Mouse (Mus musculus): ENCODE measurements around the gene Bcdin3d.
"Not testable (repeated sequence)": the region's sequence is repeated elsewhere in the genome, so short reads cannot be mapped to it uniquely, and the experiment has no call there.

The Bcdin3d gene

DNA sequence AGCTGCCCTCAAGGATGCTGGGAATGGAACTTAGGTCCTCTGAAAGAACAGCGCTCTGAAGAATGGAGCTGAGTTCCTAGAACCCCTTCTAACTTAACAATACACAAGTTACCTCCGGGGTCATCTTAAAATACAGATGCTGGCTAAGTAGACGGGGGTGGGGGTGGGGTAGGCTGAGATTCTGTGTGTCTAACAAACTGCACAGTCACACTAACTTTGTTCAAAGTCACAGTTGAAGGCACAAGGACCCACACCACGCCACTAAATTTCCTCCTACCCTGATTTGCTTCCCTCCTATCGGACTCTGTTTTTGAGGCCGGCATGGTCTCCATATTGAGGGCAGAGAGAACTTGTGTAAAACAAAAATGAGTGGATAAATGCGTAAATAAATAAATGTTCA, 1.6 kb downstream of the Bcdin3d start:
- no peak for DNase-seq

DNA sequence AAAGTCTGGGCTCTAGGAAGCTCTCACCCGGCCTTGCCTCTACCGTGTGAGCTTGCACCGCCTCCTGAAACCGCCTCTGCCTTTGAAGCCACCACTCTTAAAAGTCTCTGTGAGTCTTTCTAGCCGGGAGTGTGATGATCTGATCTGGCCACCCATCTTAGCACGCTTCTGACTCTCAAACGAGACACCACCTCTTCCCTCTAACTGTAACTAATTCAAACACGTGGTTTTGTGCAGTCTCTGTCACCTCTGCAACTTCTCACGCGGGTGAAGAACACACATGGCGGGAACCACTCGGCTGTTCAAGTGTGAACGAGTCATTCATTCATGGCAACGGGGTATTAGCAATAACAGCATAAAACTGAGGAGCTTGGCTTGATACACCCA, 2.9 kb downstream of the Bcdin3d start:
- DNase-seq: no peak

DNA sequence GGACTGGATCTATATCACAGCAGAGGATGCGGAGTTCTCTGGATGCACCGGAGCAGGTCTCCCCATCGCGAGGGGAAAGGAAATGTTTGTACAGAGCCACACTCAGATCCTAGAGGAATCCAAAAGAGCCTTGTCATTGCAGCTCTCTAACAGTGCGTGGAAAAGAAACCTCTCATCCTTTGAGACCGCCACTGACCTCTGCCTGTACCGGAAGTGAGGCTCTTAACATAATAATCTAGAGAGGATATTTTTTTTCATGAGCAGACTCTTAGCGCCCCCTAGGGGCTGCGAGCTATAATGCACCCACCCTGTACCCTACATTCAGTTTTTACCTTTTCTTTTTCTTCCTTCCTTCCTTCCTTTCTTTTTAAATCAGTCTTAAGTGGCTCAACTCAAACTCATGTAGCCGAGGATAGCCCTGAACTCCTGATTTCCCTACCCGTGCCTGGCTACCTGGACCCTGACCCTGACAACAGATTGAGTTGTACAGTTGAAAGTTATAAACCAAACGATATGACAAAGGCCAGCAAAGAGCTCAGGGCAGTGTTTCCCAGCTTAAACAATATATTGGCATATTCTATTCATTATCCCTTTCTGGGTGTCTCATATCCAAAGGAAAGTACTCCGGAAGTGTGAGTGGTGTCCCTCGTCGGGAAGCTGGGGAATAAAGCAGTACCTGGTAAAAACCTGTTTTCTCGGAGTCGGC, 3.4 kb downstream of the Bcdin3d start:
- peak; percentile 69 for DNase-seq

DNA sequence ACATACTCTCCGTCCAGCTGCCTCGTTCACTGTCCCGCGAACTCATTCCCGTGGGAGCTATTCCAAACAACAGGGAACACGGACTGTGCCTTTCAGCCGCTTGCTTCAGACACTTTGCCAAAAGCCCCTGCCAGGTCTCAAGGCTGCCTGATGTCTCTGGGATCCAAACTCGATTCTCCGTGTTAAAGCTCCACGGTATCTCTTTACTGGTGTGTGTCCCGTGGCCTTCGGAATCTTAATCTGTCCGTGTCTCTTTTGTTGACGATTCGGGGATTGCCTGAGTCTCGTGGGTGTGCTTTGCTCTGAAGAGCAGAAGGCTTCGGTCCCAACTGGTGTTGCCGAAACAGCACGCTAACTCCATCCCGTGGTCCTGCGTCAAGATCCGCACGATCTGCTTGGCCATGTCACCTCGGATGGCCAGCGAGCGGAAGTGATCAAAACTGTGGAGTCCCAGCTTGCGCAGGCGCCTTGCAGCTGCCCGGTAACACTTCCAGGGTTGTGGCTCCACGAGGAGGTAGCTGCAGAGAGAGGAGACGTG, 4.2 kb downstream of the Bcdin3d start:
- DNase-seq: no peak

DNA sequence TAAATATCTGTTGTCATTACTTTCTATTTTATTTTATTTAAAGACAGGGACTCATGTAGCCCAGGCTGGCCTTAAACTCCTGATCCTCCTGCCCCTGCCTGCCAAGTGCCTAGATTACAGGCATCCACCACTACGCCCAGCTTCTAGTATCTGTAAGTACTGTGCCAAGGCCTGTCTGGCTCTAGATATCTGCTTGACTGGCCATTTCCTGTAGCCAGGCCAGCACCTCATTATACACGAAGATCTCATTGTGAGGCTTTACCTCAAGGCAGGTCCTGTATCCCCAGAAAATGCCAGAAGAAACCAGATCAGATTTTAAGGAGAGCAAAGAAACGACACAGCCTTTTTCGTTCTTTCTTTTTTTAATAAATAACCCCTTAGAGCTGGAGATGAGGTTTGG, 4.8 kb downstream of the Bcdin3d start:
- no peak for DNase-seq

DNA sequence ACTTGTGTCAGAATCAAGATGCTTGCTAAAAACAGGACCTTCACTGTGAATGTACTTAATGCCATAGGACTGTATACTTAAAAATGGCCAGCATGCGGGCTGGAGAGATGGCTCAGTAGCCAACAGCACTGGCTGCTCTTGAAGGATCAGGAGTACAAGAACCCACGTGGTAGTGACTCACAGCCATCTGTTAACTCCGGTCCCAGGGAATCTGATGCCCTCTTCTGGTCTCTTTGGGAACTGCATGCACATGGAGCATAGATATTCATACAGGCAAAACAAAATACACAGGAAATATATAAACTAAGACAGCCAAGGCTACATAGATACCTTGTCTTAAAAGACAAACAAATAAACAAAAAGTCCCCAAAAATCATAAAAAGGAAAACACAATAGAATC, 5.5 kb downstream of the Bcdin3d start:
- DNase-seq: peak; percentile 93

DNA sequence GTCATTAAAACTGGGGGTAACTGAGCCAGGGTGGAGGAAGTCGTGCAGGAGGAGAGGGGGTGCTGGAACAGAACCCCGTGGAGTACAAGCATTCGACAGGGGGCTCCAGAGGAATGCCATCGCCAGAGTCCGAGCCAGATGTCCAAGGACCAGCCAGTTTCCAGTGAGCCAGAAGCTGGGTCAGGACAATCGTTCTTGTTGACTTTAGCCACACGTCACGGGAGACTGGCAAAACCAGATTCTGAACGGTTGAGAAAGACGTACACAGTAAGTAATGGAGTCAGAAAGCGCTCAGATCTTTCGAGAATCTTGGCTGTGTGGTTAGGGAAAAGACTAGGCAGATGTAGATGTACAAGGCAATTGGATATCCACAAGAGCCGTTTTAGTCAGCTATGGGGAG, 11.3 kb downstream of the Bcdin3d start:
- no peak for DNase-seq

DNA sequence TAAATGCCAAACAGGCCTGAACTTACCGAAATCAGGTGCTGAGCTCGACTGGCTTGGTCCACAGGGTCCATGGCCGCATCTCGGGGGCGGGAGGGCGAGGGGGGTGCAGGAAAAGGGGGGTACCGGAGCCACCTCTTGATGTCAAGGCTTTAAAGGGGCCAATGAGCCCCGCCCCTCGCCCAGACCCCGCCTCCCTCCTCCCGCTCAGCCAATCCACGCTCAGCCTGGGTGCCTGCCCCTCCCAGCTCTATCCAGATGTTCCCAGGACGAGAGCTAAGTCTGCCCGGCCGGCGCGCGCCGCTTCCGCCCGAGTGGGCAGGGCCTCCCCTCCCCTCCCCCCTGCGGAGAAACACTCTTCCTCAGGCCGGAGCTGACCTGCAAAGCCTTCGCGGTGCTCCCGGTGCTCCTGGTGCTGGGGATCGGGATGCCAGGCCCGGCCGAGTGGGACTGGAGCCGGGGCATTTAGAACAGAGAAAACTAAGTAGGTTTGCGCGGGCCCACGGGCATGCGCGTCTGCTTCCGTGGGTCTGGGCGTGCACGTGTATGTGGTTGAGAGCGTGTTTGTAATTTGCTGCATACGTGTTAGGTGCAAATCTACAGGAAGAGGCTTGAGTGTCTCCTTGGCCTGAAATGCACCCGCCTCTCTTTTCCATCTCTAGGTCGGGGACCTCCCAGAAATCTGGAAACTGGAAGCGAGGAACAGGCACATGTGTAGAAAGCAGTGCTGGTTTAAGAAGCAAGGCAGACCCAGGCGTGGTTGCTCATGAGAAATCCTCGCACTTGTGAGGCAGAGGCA, 16.7 kb downstream of the Bcdin3d start, which contains the start of gene Nckap5l:
Nckap5l (minus strand) TSS at position 143 of the 796 bp plus-strand sequence.
- peak; percentile 94 for DNase-seq

DNA sequence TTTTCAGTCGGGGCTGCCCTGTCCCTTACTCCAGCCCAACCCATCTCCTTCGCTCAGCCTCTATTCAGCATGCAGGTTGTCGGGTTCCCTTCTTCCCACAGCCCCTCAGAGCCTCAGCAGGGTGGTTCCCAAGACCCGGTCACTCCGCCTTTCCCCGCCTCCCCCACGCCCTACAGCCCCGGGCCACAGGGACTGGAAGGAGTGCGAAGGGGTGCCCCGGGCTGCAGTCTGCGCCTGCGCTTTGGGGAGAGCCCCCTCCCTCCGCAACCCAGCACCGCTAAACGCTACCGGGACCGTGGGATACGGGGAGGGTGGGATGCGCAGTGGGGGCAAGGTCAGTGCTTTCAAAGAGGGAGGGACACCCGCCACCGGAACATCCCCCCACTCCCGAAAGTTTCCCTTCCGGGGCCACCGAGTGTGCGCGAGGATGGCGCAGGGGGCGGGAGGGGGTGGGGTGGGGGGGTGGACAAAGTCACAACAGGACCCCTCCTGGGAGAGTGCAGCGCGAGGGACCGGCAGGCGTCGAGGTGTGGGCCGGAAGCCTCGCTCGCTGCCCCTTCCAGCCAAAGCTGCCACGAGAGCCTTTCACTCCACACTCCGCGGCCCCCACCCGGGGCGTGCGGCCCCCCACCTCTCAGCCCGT, 17.4 kb downstream of the Bcdin3d start:
- DNase-seq: peak; percentile 74

DNA sequence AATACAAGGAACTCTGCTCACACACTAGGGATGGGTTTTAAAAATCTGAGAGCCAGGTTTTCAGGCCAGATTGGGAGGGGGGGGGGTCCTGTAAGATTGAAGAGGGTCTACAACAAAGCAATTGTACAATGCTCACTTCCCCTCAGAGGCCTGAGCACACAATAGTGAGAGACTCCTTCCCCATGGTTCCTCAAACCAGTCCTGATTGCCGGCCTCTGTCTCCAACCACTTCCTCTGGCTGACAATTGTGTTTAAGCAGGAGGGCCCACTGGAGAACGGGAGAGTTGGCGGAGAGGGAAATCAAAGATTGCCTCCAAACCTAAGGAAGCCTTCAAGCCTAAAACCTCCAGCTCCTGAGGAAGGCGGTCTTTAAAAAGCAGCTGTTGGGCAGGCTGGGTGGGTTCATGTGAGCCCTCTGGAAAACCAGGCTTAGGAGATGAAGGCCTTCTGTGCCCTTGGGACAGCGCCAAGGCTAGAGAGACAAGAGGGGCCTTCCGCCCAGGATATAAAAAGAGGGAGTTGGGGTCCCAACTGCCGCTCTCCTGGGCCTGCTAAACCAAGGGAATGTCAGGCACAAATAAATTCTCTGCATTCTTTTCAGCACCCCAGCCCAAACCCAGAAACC, 18.1 kb downstream of the Bcdin3d start:
- DNase-seq: no peak

DNA sequence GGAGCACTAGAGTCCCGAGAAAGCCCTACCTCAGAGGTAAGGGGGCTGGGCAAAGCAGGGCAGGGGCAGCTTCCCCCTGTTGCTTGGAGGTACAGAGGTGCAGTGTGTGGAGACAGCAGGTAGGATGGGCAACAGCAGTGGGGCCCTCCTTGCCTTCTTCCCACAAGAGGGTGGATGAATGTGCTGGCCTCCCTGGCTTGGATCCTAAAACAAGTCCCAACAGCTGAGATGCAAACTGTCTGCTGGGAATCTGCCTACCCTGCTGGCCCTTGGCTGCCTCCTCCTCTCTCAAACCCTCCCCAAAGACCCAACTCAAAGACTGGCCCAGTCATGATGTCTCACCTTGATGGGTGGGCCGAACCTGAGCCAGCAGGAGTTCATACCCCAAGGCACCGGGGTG, 19.1 kb downstream of the Bcdin3d start:
- no peak for DNase-seq

DNA sequence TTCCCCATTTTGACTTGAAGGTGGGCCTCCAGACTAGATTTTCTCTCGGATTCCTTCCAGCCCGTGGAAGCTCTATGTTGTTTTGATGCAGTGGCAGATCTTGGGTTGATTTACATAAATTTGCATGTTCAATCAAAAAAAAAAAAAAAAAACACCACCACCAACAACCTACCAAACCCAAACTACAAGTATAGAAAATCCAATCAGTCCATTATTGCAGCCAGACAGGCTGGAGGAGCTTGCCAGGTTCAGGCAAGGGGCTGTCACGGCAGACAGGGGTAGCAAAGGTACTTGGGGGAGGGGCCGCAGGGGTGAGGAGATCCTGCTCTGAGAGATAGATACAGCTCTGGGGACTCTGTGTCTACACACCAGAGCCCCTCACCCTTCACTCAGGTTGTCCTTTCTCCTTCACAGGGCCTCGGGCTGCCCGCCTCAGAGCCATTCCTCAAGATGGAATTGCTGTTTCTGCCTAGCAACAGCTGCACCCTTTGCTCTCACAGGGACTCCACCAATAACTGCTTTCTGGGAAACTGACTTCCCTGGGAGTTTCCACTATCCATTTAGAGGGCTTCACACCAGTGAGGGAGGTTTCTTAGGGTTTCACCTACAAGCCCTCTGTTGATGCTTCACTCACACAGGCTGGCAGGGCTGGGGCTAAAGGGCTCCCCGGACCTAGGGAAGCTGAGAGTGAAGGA, 19.8 kb downstream of the Bcdin3d start:
- no peak for DNase-seq

DNA sequence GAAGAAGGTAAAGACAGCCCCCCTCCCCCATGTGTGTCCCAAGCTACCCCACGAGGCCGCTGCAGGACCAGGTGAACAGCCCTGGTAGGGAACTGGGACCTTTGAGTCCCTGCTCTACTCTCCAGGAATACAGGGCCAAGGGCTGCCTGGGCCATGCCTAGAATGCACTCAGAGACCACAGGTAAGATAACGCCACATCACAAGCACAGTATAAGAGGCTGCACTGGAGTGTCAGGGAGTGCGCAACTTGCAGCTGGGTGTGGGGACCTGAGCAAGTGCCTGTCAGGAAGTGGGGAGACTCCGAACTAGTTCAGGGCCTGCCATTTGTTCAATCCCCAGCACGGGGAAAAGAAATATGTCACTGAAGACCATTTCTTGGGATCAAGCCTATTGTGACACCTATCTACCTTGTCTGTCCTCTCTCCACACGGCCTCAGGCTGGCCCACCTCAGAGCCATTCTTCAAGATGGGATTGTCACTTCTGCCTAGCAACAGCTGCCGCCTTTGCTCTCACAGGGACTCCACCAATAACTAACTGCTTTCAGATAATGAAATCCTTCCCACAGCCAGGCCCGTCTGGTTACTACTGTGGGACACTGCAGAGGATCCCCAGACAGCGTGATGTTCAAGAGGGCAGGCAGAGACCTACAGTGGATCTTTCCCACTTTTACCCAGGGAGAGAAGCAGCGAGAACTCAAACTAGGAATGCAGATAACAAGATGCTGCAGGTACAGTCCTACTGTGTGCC, 21.2 kb downstream of the Bcdin3d start:
- no peak for DNase-seq

DNA sequence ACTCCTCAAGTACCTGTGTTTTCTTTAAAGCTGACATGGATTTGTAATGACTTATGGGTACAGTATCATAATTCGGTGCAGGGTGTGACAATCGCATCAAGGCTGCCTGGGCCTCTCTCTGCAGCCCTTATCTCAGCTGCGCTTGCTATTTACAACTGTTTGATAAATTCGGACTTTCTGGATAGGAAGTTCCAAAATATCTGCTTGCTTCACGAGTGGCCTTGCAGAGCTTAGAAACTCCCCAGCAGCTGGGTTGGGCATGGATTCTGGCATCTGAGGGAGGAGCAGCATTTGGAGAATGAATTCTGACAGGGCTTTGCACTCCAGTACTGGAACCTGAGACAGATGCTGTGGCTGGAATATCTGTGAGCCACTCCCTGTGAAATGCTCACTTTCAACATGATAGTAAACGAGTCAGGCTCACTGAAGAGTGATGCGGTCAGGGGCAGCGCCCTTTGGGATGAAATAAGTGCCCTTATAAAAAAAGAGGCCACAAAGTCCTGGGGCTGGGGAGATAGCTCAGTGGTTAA, 24.7 kb downstream of the Bcdin3d start:
- DNase-seq: no peak

DNA sequence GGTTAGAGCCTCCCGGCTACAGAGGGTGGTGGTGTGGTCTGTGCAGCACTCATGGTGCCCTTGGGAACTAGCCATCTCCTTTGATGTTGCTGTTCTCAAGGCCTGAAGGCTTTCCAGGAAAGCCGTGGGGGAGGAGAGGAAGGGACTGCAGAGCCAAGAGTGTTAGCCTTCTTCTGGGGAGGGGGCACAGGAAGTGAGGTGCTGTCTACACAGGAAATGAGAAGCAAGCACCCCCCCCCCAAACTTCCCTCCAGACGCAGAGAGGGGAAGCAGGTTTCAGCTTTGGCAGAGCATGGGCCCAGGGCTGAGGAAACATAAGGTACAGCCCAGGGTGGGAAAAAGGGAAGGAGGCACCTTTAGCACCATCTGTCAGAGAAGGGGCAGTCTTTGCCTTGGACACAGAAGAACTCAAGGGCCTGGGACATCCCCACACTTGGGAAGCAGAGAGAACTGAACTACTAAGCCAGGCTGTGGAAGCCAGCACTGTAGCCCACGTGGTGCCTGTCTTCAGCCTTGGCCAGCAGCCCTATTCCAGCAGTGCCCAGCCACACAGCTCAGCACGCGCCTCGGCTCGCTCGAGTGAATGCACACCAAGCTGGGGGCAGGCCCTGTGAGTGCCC, 25.3 kb downstream of the Bcdin3d start:
- DNase-seq: peak; percentile 43

DNA sequence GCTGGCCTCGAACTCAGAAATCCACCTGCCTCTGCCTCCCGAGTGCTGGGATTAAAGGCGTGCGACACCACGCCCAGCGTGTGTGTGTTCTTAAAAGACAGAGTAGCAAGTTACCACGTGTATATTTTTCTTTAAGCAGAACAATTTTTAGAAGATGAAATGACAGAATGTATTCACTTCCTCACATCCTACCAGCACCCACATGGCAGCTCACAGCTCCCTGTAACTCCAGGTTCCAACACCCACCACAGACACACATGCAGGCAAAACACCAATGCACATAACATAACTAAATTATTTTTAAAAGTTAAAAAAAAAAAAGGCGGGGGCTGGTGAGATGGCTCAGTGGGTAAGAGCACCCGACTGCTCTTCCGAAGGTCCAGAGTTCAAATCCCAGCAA, 28.4 kb downstream of the Bcdin3d start:
- not testable (repeated sequence) for DNase-seq

DNA sequence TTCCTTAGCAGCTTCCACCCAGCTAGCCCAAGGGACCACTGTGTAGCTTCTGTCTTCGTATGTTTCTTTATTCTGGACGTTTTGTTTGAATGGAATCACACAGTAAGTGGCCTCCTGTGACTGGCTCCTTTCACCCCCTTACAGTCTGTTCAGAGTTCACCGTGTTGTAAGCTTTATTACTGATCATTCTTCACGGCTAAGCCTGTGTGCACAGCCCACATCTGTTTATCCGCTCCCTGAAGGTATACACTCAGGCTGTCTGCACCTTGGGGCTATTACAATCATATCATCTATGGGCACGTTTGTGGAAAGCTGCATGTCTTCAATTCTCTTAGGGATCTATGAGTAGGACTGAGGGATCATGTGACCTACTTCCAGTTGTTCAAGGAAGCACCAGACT, 29.0 kb downstream of the Bcdin3d start:
- no peak for DNase-seq

DNA sequence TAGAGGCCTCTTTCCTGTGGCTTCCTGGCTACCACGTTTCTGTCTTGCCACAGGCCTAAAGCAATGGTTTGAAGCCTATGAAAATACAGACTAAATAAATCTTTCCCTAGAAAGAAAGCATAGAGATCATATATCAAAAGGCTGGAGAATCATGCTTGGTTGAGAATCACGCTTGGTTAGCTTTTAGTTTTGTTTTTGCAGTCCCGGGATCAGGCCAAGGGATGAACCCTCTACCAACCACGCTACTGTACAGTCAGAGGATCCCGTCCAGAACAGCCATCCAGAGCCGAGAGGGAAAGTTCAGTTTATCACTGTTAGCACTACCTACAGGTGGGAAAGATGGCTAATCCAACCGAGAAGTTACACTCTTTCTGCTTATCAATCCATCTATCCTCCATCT, 32.2 kb downstream of the Bcdin3d start:
- no peak for DNase-seq

DNA sequence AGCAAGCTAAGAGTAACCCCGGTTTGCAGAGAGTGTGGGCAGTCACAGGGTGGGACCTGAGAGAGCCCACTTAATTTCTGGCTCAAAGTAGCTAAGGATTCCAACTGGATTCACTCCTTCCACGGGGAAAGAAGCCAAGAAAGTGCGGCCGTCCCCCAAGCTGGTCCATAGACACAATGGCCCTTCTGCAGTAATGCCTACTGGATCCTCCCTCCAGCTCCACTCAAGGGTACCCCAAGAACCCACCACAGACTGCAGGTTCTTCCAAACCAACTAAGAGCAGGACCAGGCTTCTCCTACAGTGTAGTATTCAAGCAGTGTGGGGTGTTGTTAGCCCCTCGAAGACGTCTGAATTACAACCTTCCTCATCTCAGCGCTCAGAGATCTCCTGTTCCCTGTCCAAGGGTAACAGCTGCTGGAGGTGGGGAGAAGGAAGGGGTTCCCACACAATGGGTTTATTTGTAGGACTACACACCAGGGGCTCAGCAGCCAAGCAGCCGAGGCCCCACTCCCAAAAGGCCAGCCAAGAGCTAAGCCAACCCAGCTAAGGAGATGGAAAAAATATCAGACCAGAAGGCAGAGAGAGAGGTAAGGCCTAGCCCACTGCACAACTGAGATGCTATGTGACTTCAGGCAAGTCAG, 33.6 kb downstream of the Bcdin3d start:
- no peak for DNase-seq

DNA sequence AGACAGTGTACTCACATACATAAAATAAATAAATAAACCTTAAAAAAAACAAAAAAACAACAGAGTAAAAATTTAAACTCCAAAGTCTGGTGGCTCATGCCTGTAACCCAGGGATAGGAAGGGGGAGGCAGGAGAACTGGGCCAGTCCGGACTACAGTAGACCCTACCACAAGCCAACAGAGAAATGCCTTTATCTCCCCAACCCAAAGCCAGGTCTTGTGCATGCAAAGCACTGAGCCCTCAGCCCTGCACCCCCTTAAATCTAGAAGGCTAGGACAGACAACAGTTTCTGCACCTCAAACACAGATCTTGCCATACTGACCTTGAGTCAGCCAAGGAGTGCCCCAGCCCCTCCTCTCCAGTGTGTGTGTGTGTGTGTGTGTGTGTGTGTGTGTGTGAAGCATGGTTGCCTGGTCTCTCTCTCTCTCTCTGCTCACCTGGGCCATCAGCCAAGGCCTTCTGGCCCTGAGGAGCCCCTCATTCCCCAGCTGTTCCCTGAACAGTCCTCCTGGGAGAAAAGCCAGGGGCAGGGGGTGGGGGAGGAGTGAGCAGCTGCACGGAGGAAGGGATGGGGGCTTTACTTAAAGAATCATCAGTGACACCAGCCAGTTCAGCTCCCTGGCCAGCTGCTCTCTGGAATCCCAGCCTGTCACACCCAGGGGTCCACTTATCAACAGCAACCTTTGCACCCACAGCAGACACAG, 34.3 kb downstream of the Bcdin3d start:
- DNase-seq: peak; percentile 41
